Mouse (Mus musculus) cerebellum, postnatal 25 days (tissue): ENCODE results near the gene Tipin.
"Not testable (repeated sequence)": the region's sequence is repeated elsewhere in the genome, so short reads cannot be mapped to it uniquely, and the experiment has no call there.

ENCODE experiments used
- DNase-seq, 2 experiments: peaks; one replicate each; pipeline ENCODE4 v3.0.0; 2021; ENCODE audit warnings: mixed read lengths in 2 of 2

The Tipin gene

DNA sequence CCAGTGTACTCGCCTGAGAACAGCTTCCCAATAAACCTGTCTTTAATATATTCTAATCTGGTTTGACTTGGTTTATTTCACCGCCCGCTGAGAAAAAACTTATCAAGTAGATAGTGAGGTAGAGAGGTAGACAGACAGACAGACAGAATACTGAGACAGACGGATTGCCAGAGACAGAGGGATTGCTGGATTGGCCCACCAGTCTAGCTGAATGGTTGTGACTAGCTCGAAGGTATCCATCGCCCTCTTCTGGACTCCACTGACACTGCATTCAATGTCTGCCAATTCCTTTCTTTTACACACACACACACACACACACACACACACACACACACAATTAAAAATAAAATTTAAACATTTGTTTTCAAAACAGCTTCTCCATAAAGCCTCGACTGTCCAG is 8.8 kb upstream of the Tipin start:
- peak; percentile 34 to 61 for DNase-seq

DNA sequence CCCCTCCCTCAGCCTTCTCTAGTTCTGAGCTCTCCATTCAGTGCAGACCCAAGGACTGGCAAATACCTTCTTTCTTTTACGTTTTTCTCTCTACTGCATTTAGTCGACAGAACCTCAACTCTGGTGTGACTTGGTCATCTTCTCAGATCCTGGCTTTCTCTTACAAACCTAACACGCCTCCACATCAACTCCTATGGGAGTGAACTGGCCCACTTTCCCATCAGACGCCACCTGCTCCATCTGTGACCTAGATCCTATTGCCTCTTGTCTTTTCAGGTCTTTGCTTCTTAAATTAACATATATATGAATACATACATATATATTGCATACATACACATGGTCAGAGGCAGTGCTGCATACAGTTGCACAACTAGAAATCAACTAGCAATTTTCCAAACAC is 7.6 kb upstream of the Tipin start:
- peak in 1 of 2 experiments; percentile 20 for DNase-seq

DNA sequence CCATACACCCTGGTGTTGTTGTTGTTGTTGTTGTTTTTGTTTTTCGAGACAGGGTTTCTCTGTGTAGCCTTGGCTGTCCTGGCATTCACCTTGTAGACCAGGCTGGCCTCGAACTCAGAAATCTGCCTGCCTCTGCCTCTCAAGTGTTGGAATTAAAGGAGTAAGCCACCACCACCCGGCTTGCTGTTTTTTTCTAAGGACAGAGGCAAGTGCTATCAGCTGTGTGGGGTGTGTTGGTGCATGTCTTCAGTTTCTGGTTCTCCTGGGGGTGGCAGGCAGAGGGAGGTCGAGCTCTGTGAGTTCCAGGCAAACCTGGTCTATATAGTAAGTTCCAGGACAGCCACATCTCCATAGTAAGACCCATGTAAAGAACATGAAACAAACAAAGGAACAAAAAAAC is 7.1 kb upstream of the Tipin start:
- DNase-seq = no peak

DNA sequence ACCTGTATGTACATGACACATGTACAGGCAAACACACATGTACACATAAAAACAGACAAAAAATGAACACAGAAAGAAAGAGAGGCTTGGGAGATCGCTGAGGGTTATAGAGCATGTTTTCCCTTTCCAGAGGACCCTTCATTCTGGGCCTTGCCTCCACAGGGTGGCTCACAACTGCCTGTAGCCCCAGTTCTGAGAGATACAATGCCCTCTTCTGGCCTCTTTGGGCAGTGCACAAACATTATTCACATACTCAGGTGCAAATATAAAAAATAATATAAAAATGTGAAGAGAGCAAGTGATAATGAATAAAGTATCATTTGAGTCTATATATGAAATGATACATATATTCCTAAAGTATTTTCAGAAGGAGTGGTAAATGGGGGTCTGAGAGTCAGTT is 6.5 kb upstream of the Tipin start:
- DNase-seq = no peak

DNA sequence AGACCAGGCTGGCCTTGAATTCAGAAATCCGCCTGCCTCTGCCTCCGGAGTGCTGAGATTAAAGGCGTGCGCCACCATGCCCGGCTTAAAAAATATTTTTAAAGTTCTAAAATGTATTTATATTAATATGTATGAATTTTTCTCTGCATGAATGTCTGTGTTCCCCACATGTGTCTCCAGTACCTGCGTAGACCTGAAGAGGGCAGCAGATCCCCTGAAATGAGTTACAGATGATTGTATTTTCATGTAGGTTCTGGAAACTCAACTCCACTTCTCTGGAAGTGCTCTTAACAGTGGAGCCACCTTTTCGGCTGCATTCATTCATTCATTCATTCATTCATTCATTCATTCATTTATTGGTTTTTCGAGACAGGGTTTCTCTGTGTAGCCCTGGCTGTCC is 3.7 kb upstream of the Tipin start:
- DNase-seq = peak; percentile 76 to 84

DNA sequence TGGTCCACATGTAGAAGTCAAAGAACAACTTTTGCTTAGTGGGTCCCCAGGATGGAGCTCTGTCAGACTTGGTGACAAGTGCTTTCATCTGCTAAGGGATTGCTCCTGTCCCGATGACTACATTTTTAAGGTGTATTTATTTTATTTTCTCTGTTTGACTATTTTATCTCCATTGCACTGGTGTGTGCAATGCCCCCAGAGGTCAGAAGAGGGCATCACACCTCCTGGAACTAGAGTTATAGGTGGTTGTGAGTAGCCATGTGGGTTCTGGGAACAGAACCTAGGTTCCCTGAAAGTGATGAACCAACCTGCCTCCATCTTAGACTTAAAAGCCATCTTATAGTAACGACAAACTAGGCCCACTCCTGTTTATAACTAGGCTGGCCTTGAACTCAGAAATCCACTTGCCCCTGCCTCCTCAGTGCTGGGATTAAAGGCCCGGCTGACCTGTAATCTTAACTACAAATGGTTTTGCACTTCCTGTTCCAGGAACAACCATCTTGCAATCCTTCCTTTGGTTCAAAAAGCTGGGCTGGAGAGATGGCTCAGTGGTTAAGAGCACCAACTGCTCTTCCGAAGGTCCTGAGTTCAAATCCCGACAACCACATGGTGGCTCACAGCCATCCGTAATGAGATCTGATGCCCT is 2.6 kb upstream of the Tipin start:
- no peak for DNase-seq

DNA sequence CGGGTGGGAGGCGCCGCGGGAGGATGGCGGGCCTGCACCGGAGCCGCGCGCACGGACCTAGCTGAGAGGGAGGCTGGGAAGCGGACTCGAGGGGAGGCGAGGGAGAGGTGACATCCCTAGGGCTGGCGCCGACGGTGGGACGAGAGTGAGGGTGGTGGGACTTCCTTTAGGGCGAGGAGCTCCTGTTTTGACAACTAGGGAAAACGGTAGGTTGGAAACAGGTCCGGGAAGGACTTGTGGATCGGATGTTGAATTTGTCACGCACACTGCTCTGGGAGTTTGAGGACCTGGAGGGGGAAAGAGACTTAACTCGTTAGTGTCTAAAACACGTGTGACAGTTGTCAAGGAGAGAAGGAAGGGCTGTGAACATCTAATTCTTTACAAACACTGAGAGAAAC is 399 bp downstream of the Tipin start:
- DNase-seq = no peak

DNA sequence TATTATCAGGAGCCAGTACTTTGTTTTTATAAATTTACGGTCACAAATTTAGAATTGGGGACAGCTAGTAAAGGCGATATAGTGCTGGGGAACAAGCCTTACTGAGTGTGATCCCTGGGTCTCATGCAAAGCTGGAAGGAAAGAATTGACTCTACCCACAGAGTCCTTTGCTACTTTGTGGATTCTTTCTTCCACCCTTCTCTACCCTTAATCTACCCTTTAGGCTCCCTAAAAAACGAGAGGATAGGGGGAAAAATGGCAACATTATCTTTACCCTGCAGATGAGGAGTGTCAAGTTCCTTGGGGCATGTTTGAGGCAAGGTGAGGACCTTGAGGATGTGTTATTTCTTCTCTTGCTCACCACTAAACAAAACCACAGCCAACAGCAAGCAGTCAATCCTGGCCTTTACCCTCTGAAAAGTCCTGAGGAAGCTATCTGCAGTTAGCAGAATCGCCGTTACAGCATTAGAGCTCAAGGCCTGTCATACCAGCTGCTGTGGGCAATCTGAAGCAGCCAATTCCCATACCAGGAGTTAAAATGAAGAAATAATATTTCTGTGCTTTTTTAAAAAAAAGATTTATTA is 1.1 kb downstream of the Tipin start:
- DNase-seq = no peak

DNA sequence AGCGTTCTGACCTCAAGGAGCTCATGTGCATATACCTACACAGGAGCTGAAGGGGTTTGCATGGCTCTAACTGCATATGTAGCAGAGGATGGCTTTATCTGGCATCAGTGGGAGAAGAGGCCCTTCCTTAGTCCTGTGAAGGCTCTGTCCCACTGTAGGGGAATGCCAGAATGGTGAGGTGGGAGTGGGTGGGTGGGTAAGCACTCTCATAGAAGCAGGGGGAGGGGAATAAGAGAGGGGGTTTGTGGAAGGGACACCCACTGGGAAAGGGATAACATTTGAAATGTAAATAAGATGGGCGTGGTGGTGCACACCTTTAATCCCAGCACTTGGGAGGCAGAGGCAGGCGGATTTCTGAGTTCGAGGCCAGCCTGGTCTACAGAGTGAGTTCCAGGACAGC is 21.7 kb downstream of the Tipin start:
- DNase-seq = not testable (repeated sequence)

DNA sequence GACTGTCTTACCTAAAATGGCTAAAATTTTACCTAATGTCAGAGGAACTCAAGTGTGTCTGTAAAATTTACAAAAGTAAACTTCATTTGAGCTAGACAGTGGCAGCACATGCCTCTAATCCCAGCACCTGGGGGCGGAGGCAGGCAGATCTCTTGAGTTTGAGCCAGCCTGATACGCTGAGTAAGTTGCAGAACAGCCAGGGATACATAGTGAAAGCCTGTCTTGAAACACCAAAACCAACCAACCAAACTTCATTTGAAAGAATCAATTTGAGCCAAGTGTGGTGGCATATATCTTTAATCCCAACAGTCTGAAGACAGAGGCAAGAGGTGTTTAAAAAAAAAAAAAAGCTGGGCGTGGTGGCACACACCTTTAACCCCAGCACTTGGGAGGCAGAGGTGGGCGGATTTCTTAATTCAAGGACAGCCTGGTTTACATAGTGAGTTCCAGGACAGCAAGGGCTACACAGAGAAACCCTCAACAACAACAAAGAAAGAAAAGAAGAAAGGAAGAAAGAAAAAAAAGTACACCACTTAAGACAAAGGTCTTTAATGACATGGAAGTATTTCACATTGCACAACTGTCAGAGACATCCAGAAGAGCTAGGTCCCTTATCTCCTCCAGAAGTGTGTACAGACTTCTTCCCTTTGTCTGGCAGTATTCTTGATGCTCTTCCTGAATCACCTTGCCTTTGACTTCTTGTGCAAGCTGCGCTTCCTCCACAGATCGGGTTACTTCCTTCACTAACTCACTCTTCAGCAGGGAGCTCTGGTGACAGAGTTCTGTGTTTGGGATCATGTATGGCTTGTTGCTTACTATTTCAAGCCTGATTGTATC is 25.3 kb downstream of the Tipin start:
- DNase-seq = no peak

DNA sequence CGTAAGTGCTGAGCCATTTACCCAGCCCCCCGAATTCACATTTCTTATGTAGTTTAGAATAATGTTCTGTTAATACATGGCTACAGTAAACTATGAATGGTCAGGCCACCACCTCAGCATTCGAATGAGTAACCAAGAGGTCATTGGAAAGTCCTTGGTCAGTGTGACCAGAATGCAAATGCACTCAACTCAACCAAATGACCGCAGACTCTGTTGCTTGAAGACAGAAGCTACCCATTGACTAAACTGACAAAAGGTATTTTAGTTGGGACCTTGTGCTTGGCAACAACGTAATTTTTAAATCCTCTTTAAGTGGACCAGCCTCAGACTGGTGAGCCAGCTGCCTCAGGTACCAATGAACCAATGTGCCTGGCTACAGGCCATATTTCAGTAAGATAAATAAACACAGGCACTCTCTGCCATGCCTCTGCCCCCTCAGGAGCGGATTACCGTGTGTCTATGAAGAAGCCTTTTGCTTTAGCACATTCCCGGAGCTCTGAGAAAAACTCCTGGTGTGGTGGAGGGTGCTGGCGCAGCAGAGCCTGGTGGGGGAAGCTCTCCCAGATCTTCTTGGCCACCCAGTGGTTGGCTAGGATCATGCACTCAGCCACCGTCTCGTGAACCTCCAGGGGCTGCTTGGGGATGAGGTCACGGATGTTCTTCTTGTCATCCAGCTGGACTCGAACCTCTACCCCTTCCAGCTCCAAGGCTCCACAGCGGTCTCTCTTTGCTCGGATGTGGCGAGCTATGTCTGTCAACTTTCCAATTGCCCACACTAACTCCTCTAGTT is 29.8 kb downstream of the Tipin start:
- DNase-seq = no peak

DNA sequence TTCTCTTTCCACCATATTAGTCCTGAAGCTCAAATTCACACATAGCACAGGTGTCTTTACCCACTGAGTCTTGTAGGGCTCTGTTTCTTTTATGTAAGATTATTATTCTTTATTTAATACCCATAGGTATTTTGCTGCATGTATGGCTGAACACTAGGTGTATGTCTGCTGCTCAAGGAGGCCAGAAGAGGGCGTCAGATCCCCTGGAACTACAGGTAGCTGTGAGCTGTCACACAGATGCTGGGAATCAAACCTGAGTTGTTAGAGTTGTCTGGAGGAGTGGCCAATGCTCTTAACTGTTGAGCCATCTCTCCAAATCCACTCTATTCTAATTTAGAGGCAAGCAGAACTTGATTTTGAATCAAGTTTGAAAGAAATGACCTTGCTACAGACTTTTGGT is 30.7 kb downstream of the Tipin start:
- DNase-seq = peak in 1 of 2 experiments; percentile 22

DNA sequence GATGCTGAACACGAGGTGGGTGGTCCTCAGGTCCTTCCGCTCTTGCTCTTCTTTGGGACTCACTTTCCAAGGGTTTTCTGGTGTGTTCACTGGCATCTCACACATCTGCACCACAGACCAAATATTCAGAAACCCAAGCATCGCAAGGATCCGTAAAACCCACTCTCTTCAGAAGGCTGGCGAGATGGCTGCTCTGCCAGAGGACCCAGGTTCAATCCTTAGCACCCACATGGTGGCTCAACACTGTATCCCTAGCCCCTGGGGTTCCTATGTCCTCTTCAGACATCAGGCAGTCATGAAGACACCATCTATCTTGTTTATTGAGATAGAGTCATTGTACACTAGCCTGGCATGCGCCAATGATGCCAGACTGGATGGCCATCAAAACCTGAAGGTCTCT is 33.3 kb downstream of the Tipin start:
- no peak for DNase-seq

DNA sequence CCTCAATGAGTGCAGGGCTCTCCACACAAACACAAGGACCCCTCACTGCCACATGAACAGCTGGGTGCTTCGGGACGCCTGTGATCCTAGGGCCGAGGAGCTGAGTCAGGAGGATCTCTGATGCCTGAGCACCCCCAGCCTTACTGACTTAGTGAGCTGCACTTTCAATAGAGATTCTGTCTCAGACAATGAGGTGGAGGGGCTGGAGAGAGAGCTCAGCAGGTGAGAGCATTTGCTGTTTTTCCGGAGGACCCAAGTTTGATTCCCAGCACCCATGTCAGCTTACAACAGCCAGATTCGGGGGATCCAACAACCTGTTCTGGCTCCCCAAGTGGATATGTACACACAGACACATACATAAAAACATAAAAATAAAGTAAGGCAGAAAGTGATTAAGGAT is 35.6 kb downstream of the Tipin start:
- DNase-seq = no peak

DNA sequence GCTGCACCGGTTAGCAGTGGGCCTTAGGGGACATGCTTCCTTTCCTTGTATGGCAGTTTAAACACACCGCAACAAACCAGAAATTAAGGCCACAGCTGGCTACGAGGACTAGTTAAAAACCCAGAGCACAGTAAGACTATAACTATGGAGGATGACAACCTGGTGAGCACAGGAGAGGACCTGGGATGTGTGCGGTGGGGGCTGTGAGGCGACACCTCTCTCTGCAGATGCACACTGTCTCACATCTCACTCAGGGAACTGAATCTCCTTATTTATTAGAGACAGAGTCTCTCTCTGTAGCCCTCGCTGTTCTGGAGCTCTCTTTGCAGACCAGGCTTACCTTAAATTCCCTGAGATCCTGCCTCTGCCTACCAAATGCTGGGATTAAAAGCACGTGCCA is 42.6 kb downstream of the Tipin start:
- DNase-seq = no peak

DNA sequence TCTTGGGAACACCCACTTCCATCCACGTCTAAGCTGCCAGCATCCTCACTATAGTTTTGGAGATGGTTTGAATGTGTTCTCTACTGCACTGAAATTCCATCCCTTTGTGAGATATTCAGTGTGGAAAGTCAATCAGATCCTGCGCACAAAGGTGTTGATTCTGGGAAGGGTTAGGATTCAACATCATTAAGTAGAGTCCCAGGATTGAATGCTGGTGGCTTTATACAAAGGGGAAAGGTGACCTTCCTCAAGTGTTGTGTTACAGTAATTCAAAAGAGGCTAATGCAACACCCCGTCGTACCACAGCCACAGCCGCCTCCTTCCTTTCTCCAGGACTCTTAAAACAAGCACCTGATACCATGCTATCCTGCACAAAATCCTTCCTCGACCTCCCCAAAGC is 54.4 kb downstream of the Tipin start:
- DNase-seq = no peak

DNA sequence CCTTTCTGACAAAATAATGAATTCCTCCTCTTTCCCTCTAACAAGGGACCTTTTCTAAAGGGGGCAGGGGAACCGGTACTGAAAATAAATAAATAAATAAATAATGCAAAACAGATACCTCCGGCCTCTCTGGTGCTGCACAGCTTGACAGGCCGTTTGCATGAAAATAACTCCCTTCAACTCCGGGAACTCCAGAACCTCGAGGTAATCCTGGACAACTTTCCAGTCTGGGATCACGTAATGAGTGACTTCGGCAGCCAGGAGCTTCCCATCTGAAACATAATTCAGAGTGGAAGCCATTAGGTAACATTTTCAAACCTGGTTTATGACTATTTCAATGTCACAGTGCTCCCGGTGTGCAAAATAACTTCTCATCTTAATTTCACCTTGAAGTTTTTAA is 58.0 kb downstream of the Tipin start:
- peak in 1 of 2 experiments; percentile 18 for DNase-seq

DNA sequence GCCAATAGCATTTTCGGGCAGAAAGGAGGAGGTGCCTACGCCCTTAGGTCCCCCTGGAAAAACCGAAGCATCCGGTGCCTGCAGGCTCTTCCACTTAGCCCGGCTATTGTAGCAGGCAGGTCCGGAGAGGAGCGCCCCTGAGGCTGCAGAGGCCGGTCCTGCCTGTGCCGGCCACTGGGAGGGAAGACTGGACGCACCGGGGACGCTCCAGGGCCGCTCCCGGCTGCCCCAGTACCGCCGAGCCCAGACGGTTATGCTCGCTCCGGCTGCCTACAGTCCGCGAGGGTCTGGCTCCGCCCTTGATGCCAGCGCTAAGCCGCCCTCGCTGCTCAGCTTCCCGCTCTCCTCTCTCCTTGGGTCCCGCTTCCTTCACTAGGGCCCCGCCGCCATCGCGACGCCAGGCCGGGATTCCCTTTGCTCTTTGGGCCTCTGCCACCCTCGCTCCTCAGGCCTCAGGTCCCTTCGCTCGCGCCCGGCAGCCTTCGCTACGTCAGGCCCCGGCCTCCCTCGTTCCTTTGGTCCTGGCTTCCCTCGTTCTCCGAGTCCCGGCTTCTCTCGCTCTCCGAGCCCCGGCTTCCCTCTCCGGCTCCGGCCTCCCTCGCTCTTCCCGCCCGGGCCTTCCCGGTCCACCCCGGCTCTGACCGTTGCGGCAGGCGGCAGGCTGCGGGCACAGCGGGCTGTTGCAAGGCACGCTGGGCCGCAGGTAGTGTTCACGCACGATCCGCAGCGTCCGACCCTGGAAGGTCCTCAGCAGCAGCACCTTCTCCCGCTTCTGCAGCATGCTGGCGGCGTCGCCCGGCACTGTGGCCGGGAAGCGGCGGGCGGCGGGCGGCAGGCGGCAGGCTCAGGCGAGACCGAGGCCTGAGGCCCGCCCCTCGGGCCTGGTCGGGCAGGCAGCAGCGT is 59.2 kb downstream of the Tipin start:
- peak; percentile 84 to 89 for DNase-seq

DNA sequence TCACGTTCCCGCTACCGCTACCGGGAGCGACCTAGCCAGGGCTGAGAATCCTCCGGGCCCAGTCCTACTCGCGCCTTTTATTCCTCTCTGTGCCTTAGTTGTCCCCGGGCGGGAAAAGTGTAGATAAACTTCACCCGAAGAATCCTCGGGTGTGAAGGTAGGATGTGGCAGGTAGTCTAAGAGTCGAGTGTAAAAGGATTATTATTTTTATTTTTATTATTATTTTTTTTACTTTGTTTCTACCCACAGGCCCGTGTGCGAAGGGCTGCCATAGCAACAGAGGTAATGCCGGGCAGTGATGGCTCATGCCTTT is 59.8 kb downstream of the Tipin start, which contains the start of gene Dis3l:
TSS of gene Dis3l (minus strand) at position 35 of the 313 bp plus-strand sequence.
- no peak for DNase-seq

DNA sequence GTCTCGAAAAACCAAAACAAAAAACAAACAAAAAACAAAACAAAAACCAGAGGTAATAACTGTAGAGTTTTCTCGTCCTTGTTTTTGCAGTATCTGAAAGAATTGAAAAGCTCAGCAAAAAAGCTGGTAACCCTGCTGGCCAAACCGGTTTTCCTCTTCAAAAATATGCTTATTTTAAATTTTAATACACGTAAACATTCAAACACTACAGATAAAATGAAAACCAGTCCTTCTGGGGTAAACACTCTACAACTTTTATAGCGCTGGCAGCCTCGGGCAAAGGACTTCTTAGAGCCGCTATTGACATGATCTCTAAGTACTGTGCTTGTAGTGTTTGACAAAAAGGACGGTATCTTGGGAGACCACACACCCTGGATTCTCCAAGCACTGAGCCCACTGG is 60.3 kb downstream of the Tipin start:
- no peak for DNase-seq

DNA sequence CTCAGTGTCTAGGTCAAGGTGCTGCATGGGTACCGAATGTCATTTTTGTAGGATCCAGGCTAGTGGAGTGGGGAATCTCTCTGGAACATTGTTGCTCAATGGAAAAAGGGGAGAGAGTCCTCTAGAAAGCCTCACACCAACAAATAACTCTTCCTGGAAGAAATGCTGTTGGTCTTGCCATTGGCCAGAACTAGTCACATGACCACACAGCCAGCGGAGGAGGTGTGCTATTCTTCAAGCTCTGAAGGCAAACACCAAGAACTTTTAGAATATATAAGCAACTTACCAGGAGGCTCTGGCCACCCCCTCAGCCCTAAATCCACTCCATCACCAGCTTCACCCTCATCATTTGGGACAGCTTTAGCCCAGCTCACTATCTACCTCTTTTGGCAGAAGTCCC is 62.3 kb downstream of the Tipin start:
- no peak for DNase-seq

DNA sequence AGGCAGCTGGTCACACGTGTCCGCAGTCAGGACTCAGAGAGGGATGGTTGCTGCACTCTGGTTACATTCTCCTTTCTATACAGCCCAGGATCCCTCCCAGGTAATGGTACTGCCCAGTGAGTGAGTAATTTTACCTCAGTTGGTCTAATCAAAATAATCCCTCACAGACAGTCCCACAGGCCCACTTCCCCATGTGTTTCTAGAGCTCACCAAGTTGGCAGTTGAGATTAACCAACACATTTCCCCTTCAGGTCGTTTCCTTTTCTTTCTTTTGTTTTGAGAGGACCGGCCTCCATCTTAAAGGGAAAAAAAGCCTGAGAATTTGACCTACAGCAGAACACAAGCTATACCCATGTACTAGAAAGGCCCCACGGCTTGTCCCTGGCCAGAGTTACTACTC is 64.5 kb downstream of the Tipin start:
- DNase-seq = no peak
